Mouse (Mus musculus) G1E (cell line): ENCODE data around the gene Crtac1.

Experiments used
- CTCF ChIP-seq: IDR thresholded peaks from 2 replicates; pipeline ENCODE4 v1.5.1; 2012; ENCODE audit warnings: low read depth, low read length, inconsistent platforms, mixed read lengths
- GATA1 ChIP-seq: IDR thresholded peaks from 2 replicates; pipeline ENCODE4 v1.6.1; 2012; ENCODE audit warnings: borderline replicate concordance, low read length, inconsistent platforms, mixed read lengths
- GATA2 ChIP-seq: IDR thresholded peaks from 2 replicates; pipeline ENCODE4 v1.6.1; 2012; ENCODE audit warnings: low read depth, low read length, inconsistent platforms, borderline replicate concordance
- POLR2AphosphoS5 ChIP-seq: IDR thresholded peaks from 2 replicates; pipeline ENCODE4 v1.6.1; 2012; ENCODE audit warnings: low read depth, low read length, inconsistent platforms; ENCODE audit not compliant: insufficient replicate concordance

GRCm38 (mm10) chr19:42237602-42238340, 193.8 kb downstream of the Crtac1 start:
- TF ChIP-seq CTCF = no peak
- no peak for TF ChIP-seq GATA2
- no peak for TF ChIP-seq POLR2AphosphoS5
- no peak for TF ChIP-seq GATA1
